Mouse (Mus musculus): ENCODE results near the gene Sdhb.

DNA sequence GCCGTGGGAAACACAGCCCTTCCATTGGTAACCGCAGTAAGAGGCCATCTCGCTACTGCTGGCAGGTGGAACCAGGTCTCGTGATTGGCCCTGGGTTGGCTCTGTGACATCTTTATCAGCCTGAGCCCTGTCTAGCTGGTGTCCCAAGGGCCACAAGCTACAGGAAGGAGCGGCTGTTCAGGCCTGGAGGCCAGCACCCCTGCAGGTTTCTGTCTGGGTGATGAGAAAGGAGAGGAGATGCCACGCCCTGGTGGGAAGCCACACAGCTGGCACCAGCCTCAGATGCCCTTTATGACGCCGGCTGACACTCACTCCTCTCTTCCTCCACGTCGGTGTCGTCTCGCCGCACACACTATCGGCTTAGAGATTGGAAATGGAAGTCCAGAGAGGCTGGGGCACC is 28.4 kb downstream of the Sdhb start:
- no peak for TF ChIP-seq CTCF (conservative IDR thresholded peaks at IDR 0.05; ENCODE audit: insufficient read depth, insufficient read length, low read depth, low read length)
- TF ChIP-seq POLR2A (IDR thresholded peaks at IDR 0.05; ENCODE audit: low read depth, low read length), result no peak
